Mouse (Mus musculus) B cell, adult 2 months (primary cell): Measurements from ENCODE around the gene Sgcd.
"Not testable (repeated sequence)": the region's sequence is repeated elsewhere in the genome, so short reads cannot be mapped to it uniquely, and the experiment has no call there.

Experiments
- DNase-seq, 2 experiments: peaks; one replicate each; pipeline ENCODE4 v3.0.0; 2022

The Sgcd gene

GRCm38 (mm10) chr11:47776019-47776418 lies 212.8 kb downstream of the Sgcd start:
- DNase-seq: no peak

DNA sequence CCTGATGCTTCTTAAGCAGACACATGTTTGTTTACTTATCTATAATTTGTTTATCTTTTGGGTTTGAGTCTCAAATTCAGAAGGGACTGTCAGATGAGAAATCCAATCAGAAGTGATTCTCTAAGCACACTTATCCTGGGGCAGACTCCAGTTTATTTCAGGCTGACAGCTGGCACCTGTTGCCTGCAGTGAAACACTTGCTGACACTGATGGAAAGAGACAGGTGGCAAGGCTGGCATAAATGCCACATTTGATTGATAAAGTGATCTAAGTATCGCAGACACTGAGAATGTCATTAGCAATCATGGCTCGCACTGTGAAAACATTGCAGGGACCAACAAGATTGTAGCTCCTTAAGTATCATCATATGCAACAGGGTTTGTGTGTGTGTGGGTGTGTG lies 222.9 kb downstream of the Sgcd start:
- no peak for DNase-seq

DNA sequence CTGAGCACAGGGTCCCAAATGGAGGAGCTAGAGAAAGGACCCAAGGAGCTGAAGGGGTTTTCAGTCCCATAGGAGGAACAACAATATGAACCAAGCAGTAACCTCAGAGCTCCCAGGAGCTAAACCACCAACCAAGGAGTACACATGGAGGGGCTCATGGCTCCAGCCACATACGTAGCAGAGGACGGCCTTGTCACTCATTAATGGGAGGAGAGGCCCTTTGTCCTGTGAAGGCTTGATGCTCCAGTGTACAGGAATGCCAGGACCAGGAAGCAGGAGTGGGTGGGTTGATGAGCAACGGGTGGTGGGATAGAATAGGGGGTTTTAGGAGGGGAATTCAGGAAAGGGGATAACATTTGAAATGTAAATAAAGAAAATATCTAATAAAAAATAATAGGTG lies 225.2 kb downstream of the Sgcd start:
- not testable (repeated sequence) for DNase-seq

DNA sequence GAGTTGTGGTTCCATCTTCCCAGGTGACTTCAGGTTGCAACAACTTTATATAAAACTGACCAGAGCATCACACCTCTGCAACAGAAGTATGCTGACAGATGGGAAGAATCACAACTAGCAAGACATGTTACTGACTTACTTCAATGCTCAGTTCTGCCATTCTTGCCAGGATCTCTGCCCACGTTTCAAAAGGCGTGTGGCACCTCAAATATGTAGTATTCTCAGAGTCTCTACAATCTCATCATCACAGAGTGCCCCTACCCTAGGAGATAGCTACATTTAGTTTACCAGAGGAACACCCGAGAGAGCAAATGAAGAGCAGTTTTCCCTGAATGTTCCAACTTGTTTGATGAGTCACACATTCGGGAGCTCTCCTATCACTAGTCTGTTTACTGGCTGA lies 229.8 kb downstream of the Sgcd start:
- DNase-seq: no peak

DNA sequence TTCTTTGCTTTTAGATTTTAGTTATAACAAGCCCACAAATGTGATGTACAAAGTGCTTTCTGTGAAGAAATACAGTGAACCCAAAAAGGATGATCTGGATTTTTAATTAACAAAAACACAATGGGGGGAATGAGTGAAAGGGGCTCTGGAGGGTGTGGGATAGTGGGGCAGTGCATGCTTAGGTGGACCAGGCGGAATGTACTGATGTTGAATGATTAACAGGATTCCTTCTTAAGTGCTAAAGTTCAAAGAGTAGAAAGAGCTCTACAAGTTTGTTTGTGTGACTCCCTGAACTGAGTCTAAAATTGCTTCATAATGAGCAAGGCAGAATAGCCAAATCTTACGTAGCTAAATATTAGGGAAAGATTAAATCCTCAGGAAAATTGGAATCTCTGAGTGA lies 246.0 kb downstream of the Sgcd start:
- no peak for DNase-seq

DNA sequence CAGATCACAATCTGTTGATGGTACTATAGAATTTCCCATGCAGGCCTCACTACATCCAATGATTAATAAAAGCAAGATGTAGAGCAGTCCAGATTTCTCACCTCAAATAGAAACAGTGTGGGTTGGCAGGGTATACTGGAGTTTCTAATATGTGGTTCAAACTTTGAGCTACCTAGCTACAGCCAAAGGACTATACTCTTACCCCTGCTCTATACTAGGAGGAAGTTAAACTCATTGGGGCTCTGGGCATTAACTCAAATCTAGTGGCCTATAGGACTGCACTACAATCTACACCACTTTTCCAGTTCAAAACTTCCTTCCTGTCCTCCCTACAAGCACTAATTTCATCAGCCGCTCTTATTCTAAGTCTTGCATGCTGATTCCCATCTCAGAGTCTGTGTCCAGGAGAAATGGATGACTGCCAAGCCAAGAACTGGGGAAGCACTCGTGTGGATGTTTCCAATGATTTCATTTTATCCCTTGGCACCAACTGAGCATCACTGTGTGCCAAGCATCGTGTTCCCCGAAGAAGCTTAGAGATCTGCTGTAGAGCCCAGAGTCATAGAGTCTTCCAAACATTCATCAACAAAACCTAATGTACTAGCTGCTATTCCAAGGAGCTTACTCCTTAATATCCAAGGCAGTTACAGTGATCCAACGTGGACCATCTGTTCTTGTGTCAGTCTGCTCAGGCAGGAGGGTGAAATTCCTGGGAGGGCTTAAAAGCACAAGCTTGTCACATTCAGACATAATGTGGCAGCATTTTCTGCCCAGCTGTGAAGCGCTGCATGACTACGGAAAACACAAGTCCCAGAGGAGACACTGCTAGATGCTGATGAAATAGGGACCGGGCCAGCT lies 283.6 kb downstream of the Sgcd start:
- DNase-seq: no peak

DNA sequence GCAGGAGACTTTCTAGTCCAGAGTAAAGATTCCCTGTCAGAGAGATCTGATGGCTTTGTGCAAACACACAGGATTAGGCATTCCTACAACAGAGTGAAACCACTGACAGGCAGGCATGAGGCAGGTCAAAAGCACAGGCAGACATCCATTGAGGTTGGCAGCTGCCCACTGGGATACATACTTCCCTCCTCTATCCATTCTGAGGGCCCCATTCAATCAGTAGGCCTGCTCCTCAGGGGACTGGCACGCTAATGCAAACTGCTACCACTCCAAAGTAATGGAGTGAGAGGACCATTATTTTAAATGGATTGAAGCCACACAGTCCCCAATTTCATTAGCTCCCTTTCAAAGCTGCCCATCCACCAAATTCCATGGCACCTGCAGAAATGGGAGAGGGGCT lies 293.2 kb downstream of the Sgcd start:
- no peak for DNase-seq

DNA sequence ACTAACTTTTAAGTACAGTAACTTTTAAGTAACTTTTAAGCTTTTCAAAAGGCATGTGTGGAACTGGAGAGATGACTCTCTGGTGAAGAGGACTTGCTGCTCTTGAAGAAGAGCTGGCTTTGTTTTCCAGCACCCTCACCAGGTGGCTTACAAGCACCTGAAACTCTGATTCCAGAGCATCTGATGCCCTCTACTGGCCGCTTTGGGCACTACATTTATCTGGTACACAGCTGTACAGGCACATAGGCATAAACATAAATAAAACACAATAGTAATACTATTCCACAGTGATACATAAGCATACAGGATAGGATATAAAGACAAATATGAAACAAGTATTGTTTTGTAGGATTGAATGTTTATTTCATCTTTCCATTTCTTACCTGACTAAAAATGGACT lies 330.6 kb downstream of the Sgcd start:
- peak; percentile 19 to 29 for DNase-seq

DNA sequence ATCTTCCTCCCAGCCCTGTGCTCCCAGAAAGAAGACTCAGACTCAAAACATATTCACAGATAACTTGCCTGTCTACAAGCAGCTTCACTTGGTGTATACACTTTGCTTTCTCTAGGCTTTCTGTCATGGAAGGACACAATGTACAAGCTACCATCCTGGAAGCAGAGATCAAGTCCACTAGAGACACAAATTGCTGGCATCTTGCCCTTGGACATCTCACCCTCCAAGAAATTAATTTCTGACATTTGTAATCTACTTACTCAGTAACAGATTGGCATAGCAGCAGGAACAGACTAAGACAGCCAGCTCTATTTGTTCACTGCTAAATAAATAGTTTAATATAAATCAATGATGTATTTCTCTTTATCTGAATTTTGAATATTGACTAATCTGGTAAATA lies 342.9 kb downstream of the Sgcd start:
- no peak for DNase-seq

DNA sequence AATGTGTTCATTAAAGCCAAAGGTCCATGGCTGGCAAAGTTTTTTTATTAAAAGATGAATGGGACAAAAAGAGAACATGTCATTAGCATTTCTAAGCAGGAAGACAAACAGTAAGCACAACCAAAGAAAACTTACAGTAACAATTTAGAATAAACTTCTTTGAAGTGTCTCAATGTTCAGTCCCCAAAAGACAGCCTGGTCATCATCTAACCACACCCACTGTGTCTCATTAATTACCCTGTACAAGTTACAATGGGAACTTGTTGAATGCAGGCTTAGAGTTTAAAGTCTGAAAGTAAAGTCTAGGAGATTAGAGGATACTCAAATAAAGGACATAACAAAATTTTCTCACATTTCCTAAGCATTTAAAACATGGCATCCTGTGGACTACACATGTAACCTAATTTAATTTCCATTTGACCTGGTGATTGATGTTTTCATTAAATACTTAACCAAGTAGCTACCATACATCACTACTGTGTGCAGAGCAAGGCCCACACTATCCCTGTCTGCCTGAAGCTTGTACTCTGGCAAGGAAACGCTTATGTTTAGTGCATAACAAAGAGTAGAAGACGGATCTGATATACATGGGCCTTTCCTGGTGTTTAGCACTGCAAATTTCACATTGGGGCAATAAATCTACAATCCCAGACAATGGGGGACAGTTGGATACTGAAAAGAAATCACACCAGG lies 347.1 kb downstream of the Sgcd start:
- no peak for DNase-seq

- no peak for DNase-seq
These were observed 348.2 kb downstream of the Sgcd start for GRCm38 (mm10) chr11:47640556-47640955.

- DNase-seq: no peak
These were observed 358.6 kb downstream of the Sgcd start for GRCm38 (mm10) chr11:47630186-47630585.

DNA sequence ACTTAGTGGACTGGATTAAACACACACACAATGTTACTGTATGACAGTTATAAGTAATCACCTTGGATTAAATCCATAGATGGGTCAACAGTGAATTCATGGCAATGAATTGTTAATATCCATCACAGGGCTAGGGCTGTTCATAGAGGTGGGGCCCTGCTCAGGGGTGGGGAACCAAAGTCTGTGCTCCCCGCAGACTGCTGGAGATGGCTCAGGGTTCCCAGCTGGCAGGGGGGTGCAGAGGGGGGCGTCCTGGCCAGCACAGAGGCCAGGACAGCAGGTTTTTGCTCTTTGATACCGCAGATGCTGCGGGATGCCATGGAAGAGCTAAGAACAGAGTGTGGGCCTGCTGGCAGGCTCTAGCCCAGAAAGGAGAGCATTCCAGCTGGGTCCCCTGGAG lies 378.9 kb downstream of the Sgcd start:
- DNase-seq: no peak

DNA sequence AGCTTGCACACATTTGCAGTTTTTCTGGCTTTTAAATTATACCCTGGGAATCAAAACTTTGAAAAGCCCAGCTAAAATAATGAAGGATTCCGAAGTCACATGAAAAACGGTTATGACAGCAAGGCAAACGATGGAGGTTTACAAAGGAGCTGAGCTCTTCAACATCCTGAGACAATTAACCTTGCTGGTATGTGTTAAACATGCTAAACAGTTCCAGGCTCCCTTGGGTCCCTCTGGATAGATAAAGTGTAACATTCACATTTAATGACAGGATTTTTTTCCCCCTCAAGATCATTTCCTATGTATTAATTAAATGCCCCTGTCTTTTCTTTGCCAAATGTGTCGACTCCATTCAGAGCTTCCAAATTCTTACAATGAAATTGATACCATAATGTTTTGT lies 414.1 kb downstream of the Sgcd start:
- DNase-seq: no peak

DNA sequence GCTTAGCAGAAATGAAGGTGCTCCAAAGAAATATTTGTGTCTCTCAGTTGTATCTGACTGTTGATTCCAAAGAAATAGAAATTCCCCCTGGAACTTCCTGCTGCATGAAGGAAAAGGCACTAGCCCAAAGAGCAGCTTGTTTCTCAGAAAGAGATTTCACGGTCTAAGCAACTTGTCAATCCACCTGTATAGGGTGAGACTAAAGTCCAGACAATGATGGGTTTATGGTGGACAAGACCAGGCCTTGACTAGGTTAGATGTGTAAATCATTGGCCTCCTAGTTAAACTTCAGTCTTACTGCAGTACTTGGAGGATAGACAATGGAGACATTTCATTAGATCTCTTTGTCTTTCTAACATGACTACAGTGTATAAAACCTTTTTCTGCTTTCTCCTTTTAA lies 420.3 kb downstream of the Sgcd start:
- DNase-seq: no peak

DNA sequence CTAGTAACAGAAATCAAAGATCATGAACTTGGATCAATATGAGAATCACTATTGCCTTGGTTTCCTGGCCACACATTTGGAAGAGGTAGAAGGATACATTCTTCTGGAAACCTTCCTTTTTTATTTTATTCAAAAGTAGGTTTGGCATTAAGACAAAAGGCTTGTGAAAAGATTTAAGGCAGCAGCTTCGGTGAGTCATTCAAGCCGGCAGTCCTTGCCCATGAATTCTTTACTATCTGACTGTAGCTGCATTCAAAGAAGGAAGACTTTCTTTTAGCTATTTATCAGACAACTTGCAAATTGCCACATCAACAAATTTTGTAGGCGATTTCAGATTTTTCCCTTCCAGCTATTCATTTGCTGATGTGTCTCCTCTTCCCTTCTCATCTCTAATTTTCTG lies 422.6 kb downstream of the Sgcd start:
- no peak for DNase-seq

DNA sequence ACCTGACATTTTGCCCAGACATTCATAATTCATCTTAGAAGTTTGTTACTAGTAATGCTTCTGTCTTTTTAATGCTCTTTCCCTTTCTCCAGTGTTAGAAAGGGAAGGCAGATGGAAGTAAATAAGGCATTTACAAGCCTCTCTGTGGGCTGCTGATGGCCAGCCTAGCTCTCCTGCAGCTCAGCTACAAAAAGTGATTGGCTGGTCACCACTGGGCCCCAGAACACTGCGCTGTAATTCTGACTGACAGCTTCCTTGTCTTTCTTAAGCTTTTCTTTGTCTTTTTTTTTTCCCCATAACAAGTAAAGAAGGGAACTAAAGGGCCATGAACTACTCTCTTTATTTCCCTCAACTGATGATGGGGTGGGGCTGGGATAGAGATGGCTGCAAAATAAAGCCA lies 463.9 kb downstream of the Sgcd start:
- DNase-seq: no peak

DNA sequence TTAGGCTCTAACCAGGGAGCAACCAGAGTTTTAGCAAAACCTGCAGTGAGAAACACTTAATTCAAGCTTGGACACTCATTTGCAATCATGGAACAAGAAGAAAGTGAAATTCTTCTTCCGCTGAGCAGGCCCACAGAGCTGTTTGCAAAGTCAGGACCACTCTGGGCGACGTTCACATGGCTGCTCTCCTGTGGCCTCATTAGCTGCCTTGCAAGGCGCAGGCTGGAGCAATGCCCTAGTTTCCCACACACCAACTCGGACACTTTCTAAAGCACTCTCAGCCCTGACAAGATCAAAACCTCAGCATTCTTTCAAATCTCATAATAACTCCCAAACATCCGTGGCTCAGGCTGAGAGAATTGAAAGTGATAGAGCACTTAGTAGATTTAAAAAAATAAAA lies 480.7 kb downstream of the Sgcd start:
- DNase-seq: no peak

- DNase-seq: not testable (repeated sequence)
These were observed 485.5 kb downstream of the Sgcd start for GRCm38 (mm10) chr11:47503236-47503635.

- DNase-seq: no peak
These were observed 515.1 kb downstream of the Sgcd start for GRCm38 (mm10) chr11:47473493-47474230.

GRCm38 (mm10) chr11:47460700-47461099 lies 528.1 kb downstream of the Sgcd start:
- DNase-seq: not testable (repeated sequence)

- no peak for DNase-seq
These were observed 528.6 kb downstream of the Sgcd start for GRCm38 (mm10) chr11:47460149-47460548.

DNA sequence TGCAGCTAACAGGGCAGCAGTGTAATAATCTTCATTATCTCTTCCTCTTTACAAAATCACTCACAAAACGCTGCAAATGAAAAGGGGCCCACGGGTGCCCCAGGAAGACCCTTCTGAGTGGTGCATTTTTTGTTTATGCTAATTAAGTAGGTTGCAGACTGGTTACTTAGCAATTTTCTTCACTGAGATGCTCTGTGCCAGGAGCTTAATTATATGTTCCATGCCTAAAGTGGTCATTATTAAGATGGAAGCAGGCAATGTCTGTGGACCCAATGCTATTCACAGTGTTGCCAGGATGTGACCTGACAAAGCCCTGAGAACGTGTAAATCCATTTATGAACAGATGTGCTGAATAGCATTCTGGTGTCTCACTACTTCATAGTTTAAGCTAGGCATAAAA lies 529.6 kb downstream of the Sgcd start:
- no peak for DNase-seq

DNA sequence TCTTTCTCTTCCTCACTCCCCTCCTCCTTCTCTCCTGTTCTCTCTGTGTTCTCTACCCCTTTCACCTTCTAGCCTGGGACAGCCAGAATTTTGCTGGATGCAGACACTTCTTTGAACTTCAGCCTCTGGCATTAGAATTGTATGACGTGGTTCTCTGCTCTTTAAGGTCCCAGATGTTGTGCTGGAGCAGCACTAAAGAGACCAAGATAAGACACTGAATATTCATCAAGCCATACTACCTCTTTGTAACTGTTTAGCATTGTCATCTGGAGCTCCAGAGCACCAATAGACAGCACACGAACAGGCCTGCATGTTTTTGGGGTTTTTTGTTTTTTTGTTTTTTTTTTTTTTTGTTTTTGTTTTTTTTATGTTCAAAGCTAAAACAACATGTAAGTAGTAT lies 541.0 kb downstream of the Sgcd start:
- no peak for DNase-seq
